Comparison of ENCODE assay signal across 17 mouse cellular contexts in genomic region chr11:88669106-88669505, GRCm38 (mm10).
"Had no signal": no experiment of that assay in that cellular context is flagged by ENCODE, and none has a peak within 500 bp of the region (broad histone marks: within the 10 kb centered on the region; RNA-seq: fewer than 3 reads in every experiment).

No protein-coding gene starts in this region.

- H3K27me3 ChIP-seq: limb, embryonic 13.5 days; liver, embryonic 12.5 days; liver, embryonic 15.5 days; lung, embryonic 15.5 days had no signal

- H3K9me3 ChIP-seq: limb, embryonic 10.5 days; limb, embryonic 13.5 days; liver, embryonic 12.5 days; liver, embryonic 15.5 days; lung, embryonic 15.5 days had no signal

- H3K27ac ChIP-seq: left cerebral cortex, adult 2 months; limb, embryonic 10.5 days; limb, embryonic 13.5 days; liver, embryonic 12.5 days; liver, embryonic 15.5 days; lung, embryonic 15.5 days had no signal

- H3K4me3 ChIP-seq: left cerebral cortex, adult 2 months; limb, embryonic 10.5 days; limb, embryonic 13.5 days; liver, embryonic 12.5 days; liver, embryonic 15.5 days; lung, embryonic 15.5 days had no signal

- ATAC-seq: liver, embryonic 12.5 days had no signal

- H3K4me2 ChIP-seq: limb, embryonic 13.5 days; liver, embryonic 12.5 days; liver, embryonic 15.5 days; lung, embryonic 15.5 days; midbrain, embryonic 11.5 days had no signal

- H3K9ac ChIP-seq: limb, embryonic 13.5 days; liver, embryonic 12.5 days; liver, embryonic 15.5 days; lung, embryonic 15.5 days had no signal

- H3K4me1 ChIP-seq: lung, embryonic 15.5 days had no signal

- DNase-seq: kidney, adult 18-20 months; kidney, postnatal 10 days; kidney, postnatal 36 days; layer of hippocampus, postnatal 36 days; liver; lung, adult 18-20 months; lung, postnatal 10 days; lung, postnatal 4 days; midbrain, embryonic 14.5 days; thymus, postnatal 25 days had no signal
